Mouse (Mus musculus): Measurements from ENCODE around the gene Tas2r119. TPM values are rescaled to one million over a fixed set of nuclear protein-coding genes. Genes with fewer than 3 reads are reported as not detected.

Tas2r119 gene
- total and polyA plus RNA-seq, 2 experiments from 2014 or later, result not detected

DNA sequence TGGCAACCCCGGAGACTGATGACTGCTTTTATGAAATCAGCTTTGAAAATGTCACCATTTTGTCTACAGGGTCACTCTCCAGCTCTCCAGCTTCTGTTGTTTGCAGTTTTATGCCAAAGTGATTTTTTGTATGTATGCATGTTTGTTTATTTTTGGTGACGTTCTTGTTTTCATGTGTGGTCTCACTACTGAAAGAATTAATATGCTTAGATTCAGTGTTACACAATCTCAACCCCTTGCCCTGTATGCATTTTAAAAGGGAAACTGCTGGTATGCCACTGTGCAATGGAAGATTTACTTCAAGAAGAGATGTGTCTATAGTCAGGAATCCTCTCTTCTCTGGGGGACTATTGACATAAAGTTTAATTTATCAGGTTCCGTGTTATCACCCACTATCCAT is 48.3 kb downstream of the Tas2r119 start:
- Histone ChIP-seq H3K27me3 (ENCODE audit: control insufficient read depth, insufficient read depth, low read length) (no peaks in the 10 kb centered on the region), H3K4me3 (ENCODE audit: low read depth, low read length) (no peak overlapping the region), H3K27ac (ENCODE audit: low read depth) (no peak overlapping the region), H3K9me3 (replicated peaks; ENCODE audit: control insufficient read depth, low read length) (no peaks in the 10 kb centered on the region), H3K9ac (replicated peaks; ENCODE audit: low read depth, low read length) (no peak overlapping the region), H3K4me1 (ENCODE audit: control insufficient read depth, insufficient read depth) (no peaks in the 10 kb centered on the region), H3K4me2 (ENCODE audit: low read depth, low read length) (no peak overlapping the region), H3K36me3 (replicated peaks; ENCODE audit: control insufficient read depth, insufficient read depth, low read length) (no peaks in the 10 kb centered on the region)
- ATAC-seq (ENCODE audit: insufficient read depth, low read depth), result no peak
- no peak for TF ChIP-seq CTCF (IDR thresholded peaks at IDR 0.05; ENCODE audit: low read depth)
- no peak for TF ChIP-seq EP300 (IDR thresholded peaks at IDR 0.05; ENCODE audit: low read depth)
- WGBS, result 68% methylated on average over 3 of the region's 3 CpGs
- DNase-seq (ENCODE audit: low spot score), result no peak

DNA sequence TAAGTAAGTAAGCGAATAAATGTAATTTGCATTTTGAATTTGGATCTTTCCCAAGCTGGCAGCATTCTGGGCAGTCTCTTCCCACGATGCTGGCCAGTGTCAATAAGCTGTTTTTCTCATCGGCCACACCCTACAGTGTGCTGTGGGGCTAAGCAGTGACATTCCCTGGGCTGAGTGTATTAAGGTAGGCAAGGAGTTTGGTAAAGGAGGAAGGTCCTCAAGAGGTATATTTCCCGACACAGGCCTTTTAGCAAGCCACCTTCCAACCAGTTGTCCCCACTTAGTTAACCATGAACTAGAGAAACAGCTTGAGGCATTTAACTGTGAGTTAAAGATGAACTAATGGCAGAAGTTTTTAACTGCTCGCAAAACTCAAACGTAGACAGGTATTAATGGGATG is 49.3 kb downstream of the Tas2r119 start:
- Histone ChIP-seq H3K4me3 (ENCODE audit: low read depth, low read length) (no peak overlapping the region), H3K4me1 (ENCODE audit: control insufficient read depth, insufficient read depth) (no peaks in the 10 kb centered on the region), H3K27me3 (ENCODE audit: control insufficient read depth, insufficient read depth, low read length) (no peaks in the 10 kb centered on the region), H3K4me2 (ENCODE audit: low read depth, low read length) (no peak overlapping the region), H3K36me3 (replicated peaks; ENCODE audit: control insufficient read depth, insufficient read depth, low read length) (no peaks in the 10 kb centered on the region), H3K9me3 (replicated peaks; ENCODE audit: control insufficient read depth, low read length) (no peaks in the 10 kb centered on the region), H3K9ac (replicated peaks; ENCODE audit: low read depth, low read length) (no peak overlapping the region), H3K27ac (ENCODE audit: low read depth) (no peak overlapping the region)
- TF ChIP-seq CTCF (IDR thresholded peaks at IDR 0.05; ENCODE audit: low read depth) (no peak), EP300 (IDR thresholded peaks at IDR 0.05; ENCODE audit: low read depth) (no peak)
- no peak for DNase-seq (ENCODE audit: low spot score)
- no peak for ATAC-seq (ENCODE audit: insufficient read depth, low read depth)
- 80% methylated on average over 6 of the region's 6 CpGs for WGBS

DNA sequence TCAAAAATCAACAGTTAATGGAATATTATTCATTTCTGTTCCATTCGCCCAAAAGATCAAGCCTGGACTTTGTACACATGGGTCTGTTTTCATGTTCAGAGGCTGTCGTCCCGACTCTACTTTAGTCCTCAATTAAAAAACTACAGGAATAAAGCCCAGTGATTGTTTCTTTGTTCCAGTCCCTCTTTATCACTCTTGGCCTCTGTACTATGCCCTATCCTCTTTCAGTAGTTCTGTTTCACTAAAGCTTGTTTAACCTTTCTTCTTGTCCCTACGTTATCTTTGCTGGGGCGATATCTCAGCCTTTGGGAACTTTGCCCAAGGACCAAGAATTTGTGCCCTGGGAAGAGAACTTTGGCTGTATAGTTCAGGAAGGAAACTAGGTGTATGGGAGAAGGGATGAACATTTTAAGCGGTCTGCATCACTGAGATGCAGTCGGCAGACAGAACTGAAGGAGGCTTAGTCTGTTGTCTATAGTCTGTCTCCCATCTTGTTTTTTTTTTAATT is 49.9 kb downstream of the Tas2r119 start:
- H3K36me3 ChIP-seq (replicated peaks; ENCODE audit: control insufficient read depth, insufficient read depth, low read length), result no peaks in the 10 kb centered on the region
- DNase-seq (ENCODE audit: low spot score), result no peak
- 60% methylated on average over 7 of the region's 7 CpGs for WGBS

More for the DNA sequence above, 49.9 kb downstream of the Tas2r119 start:
- no peak overlapping the region for H3K9ac ChIP-seq (replicated peaks; ENCODE audit: low read depth, low read length)
- no peak overlapping the region for H3K4me3 ChIP-seq (ENCODE audit: low read depth, low read length)
- H3K9me3 ChIP-seq (replicated peaks; ENCODE audit: control insufficient read depth, low read length), result no peaks in the 10 kb centered on the region
- TF ChIP-seq CTCF (IDR thresholded peaks at IDR 0.05; ENCODE audit: low read depth), result no peak
- TF ChIP-seq EP300 (IDR thresholded peaks at IDR 0.05; ENCODE audit: low read depth), result no peak
- ATAC-seq (ENCODE audit: insufficient read depth, low read depth), result no peak
- H3K27me3 ChIP-seq (ENCODE audit: control insufficient read depth, insufficient read depth, low read length), result no peaks in the 10 kb centered on the region
- no peak overlapping the region for H3K4me2 ChIP-seq (ENCODE audit: low read depth, low read length)
- H3K27ac ChIP-seq (ENCODE audit: low read depth), result no peak overlapping the region
- no peaks in the 10 kb centered on the region for H3K4me1 ChIP-seq (ENCODE audit: control insufficient read depth, insufficient read depth)

Other genes starting within 250 kb of the Tas2r119 start
- 11.5 and 36.6 TPM in 2 replicates for gene Sema5a, start 67.5 kb downstream of the Tas2r119 start, total RNA-seq (2014; rRNA removed; ENCODE audit: low replicate concordance)
- gene Sema5a, start 67.5 kb downstream of the Tas2r119 start, polyA plus RNA-seq (2015; fragmentation: Nextera tagmentation; extraction: Ambion mirVana), result 3.3 and 3.7 TPM in 2 replicates